Mouse (Mus musculus): ENCODE data around the gene Sbp.

Sbp gene

GRCm38 (mm10) chr17:23992789-23993553, 51.5 kb downstream of the Sbp start:
- DNase-seq (ENCODE audit: low spot score in 2 of 2), result no peak

- peak; percentile 59 to 79 for DNase-seq (ENCODE audit: low spot score in 2 of 2)
Observed at GRCm38 (mm10) chr17:23993559-23994428, 52.3 kb downstream of the Sbp start.

- no peak for DNase-seq (ENCODE audit: low spot score in 2 of 2)
Observed at GRCm38 (mm10) chr17:23994667-23995066, 53.2 kb downstream of the Sbp start.
